Mouse (Mus musculus): ENCODE measurements around the gene Ly75. TPM values are rescaled to one million over a fixed set of nuclear protein-coding genes. Genes with fewer than 3 reads are reported as not detected.

The Ly75 gene
- under 1 TPM; 0.09 to 0.25 TPM for total RNA-seq (2021)
- long read RNA-seq, experiment 1 = 0 reads
- long read RNA-seq, experiment 2 = 0 reads

GRCm38 (mm10) chr2:60382858-60383669 is at the start of gene Ly75:
Gene Ly75, minus strand, starts transcription at chr2:60383303.
- DNase-seq = peak; percentile 72

GRCm38 (mm10) chr2:60430315-60431021 is 47.4 kb upstream of the Ly75 start:
- no peak for DNase-seq

GRCm38 (mm10) chr2:60418075-60418474 is 35.0 kb upstream of the Ly75 start:
- DNase-seq = peak; percentile 61

- DNase-seq = no peak
These were observed 31.2 kb upstream of the Ly75 start for GRCm38 (mm10) chr2:60414334-60414733.

- DNase-seq = no peak
These were observed 30.0 kb upstream of the Ly75 start for GRCm38 (mm10) chr2:60413006-60413650.

GRCm38 (mm10) chr2:60411181-60411580 is 28.1 kb upstream of the Ly75 start:
- no peak for DNase-seq

- DNase-seq = no peak
These were observed 27.1 kb upstream of the Ly75 start for GRCm38 (mm10) chr2:60409989-60410763.

- DNase-seq = no peak
These were observed 26.1 kb upstream of the Ly75 start for GRCm38 (mm10) chr2:60409194-60409593.

GRCm38 (mm10) chr2:60407387-60407786 is 24.3 kb upstream of the Ly75 start:
- DNase-seq = no peak

GRCm38 (mm10) chr2:60405431-60405830 is 22.3 kb upstream of the Ly75 start:
- no peak for DNase-seq

- DNase-seq = no peak
These were observed 21.7 kb upstream of the Ly75 start for GRCm38 (mm10) chr2:60404763-60405162.

- DNase-seq = no peak
These were observed 18.6 kb upstream of the Ly75 start for GRCm38 (mm10) chr2:60401694-60402093.

- DNase-seq = no peak
These were observed 10.7 kb upstream of the Ly75 start for GRCm38 (mm10) chr2:60393786-60394185.

GRCm38 (mm10) chr2:60392286-60392685 is 9.2 kb upstream of the Ly75 start:
- no peak for DNase-seq

- DNase-seq = no peak
These were observed 4.3 kb upstream of the Ly75 start for GRCm38 (mm10) chr2:60387363-60387762.

- no peak for DNase-seq
These were observed 3.7 kb upstream of the Ly75 start for GRCm38 (mm10) chr2:60386835-60387234.

- no peak for DNase-seq
These were observed 1.6 kb upstream of the Ly75 start for GRCm38 (mm10) chr2:60384763-60385085.

GRCm38 (mm10) chr2:60384083-60384762 is 1.1 kb upstream of the Ly75 start:
- DNase-seq = no peak

- no peak for DNase-seq
These were observed 757 bp downstream of the Ly75 start for GRCm38 (mm10) chr2:60382346-60382745.

- DNase-seq = no peak
These were observed 5.8 kb downstream of the Ly75 start for GRCm38 (mm10) chr2:60377260-60377659.

GRCm38 (mm10) chr2:60375608-60376107 is 7.4 kb downstream of the Ly75 start:
- no peak for DNase-seq

- DNase-seq = no peak
These were observed 8.0 kb downstream of the Ly75 start for GRCm38 (mm10) chr2:60375126-60375525.

Data from gastrocnemius, postnatal 10 days (tissue).